Mouse (Mus musculus): ENCODE data around the gene Gmfb.
"Not testable (repeated sequence)": the region's sequence is repeated elsewhere in the genome, so short reads cannot be mapped to it uniquely, and the experiment has no call there.

Gmfb gene

DNA sequence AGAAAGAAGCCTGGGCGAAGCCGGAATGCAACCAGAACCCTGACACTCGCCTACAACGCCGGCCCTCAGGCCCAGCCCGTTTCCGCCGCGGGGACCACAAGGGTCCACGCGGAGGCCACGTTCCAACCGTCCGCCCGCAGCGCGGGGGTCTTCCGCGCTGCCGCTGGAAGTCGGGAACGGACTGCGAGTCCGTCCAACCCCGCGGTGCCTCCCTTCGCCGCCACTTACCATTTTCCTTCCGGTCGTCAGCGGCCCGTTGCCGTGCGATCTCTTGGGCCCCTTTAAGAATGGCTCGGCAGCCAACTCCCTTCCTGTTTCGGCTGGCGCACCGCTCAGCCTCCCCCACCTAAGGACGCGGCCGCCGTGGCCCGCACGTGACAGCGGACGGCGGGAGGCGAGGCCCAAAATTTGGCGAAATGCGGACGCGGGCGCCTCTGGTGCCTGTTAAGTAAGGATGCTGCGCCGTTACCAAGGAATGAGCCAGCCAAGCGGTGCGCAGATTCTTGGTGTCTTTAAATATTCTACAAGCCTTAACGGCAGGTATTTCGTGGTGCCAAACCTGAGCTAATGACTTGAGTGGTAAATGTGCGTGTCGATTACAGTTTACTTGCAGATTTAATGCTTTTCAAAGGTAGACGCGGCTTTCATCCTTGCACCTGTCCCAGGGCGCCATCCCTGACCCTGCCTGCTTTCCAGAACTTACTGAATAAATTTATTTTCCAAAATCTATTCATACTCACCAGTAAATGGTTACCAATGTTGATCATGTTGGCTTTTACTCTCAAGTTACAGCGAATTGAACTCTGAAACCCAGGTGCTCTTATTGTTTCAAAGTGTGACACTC, at the start of gene Gmfb:
Gmfb (minus strand) TSS at position 370 of the 844 bp plus-strand sequence.
- peak; percentile 98 for DNase-seq (ENCODE audit: low spot score in 2 of 2)

DNA sequence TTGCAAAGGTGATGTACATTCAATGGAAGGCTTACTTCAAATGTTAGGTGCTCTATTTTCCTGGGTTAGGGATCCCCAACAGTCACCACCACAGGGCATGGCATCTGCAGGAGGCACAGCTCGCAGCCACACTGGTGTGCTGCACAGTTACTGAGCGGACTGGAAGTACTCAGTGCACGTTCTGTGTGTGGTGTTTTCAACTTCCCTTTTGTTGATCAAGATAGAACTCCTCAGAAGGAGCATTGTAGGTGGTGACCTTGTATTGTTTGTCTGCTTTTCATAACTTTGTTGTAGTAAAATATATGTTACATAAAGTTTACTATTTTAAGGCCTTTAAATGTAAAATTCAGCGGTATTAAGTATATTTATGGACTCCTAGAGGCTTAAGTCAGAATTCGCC, 40.9 kb upstream of the Gmfb start:
- no peak for DNase-seq (ENCODE audit: low spot score in 2 of 2)

DNA sequence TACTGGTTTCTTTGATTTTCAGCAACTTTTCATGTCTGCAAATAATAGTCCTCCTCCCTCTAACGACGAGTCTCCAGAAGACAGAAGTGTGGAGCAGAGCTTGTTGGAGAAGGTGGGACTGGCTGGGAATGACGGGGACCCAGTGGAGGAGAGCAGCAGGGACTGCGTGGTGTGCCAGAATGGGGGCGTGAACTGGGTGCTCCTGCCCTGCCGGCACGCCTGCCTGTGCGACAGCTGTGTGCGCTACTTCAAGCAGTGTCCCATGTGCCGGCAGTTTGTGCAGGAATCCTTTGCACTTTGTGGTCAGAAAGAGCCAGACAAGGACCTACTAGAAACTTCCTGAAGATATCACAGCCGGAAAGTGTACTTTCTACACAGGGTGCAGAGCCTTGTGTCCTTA, 31.6 kb upstream of the Gmfb start:
- no peak for DNase-seq (ENCODE audit: low spot score in 2 of 2)

DNA sequence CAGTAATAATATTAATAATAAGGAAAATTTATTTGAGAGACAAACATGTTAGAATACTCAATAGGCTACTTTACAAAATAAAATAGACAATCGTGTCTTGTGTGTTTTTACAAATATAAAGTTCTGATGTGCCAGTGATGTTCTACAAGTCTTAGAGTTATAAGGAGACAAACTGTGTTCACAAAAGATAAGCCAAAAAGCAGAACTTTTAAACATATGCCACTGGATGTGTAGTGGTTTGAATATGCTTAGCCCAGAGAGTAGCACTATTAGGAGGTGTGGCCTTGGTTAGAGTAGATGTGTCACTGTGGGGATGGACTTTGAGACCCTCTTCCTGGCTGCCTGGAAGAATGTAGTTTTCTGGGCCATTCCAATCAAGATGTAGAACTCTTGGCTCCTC, 27.7 kb upstream of the Gmfb start:
- no peak for DNase-seq (ENCODE audit: low spot score in 2 of 2)

DNA sequence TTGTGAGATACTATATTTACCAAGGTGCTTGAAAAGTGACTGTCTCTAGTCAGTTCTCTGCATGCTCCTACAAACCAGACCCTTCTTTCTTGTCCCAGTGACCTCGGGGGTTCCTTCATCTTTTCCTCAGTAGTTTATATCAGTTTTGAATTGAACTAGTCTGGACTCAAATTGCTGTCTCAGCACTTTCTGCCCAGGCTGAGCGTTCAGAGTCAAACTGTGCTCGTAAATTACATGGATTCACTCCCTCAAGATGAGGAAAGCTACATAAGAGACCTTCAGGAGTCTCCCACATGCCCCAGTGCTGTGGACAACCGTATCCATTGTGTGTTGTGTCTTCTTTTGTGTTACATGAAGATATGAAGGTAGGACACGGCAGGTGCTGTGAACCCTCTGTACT, 26.7 kb upstream of the Gmfb start:
- DNase-seq (ENCODE audit: low spot score in 2 of 2): no peak

DNA sequence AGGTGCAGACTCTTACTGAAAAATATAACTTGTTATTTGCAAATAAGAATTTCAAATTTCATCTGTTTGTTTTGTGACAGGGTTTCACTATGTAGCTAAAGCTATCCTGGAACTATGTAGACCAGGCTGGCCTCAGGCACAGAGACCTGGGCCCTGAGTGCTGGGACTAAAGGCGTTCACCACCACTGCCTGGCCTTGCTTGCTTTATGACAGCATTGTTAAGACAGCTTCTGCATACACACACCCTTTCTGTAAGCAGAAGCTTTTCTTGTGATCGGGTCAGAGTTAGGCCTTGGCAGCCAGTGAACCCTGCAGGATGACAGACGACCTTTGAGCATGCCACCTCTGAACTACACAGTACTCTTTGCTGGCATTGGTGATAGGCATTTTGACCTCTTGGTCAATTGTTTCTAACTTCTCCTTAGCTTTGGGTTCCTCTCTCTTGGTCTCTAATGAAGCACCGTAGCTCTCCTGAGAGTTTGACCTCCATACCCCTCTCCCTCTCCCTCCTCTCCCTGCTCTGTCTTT, 26.1 kb upstream of the Gmfb start:
- DNase-seq (ENCODE audit: low spot score in 2 of 2): no peak

DNA sequence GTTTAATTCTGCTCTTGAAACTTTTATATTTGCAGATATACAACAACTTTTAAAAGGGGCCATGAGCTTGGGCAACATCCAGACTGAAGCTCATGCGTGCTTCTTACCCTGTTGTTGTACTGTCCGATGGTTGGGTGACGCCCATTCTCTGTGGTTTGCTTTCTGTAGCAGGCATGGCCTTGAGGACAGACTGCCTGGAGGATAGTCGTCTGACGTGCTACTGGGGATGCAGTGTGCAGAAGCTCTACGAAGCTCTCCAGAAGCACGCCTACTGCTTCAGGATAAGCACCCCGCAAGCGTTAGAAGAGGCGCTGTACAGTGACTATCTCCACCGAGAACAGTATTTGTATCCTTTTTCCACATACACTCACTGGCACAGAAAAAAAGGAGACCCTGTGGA, 23.7 kb upstream of the Gmfb start:
- DNase-seq (ENCODE audit: low spot score in 2 of 2): no peak

DNA sequence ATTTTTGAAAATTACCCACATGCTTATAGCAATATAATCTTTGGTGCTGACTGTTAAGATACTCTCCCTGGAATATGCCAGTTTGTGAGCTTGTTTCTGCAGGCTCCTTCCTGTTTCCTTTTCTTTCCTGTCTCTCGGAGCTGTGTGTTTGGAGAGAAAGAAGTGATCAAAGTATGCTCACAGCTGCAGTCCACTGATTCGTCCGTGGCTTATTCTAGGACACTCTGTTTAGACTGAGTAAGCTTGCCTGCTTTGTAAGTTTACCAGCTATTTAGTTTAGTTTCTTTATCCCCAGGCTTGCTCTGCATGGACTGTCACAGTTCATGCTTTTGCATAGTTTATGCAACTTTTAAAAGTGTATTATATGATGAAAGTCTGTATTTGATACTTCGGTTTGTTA, 17.3 kb upstream of the Gmfb start:
- DNase-seq (ENCODE audit: low spot score in 2 of 2): no peak

DNA sequence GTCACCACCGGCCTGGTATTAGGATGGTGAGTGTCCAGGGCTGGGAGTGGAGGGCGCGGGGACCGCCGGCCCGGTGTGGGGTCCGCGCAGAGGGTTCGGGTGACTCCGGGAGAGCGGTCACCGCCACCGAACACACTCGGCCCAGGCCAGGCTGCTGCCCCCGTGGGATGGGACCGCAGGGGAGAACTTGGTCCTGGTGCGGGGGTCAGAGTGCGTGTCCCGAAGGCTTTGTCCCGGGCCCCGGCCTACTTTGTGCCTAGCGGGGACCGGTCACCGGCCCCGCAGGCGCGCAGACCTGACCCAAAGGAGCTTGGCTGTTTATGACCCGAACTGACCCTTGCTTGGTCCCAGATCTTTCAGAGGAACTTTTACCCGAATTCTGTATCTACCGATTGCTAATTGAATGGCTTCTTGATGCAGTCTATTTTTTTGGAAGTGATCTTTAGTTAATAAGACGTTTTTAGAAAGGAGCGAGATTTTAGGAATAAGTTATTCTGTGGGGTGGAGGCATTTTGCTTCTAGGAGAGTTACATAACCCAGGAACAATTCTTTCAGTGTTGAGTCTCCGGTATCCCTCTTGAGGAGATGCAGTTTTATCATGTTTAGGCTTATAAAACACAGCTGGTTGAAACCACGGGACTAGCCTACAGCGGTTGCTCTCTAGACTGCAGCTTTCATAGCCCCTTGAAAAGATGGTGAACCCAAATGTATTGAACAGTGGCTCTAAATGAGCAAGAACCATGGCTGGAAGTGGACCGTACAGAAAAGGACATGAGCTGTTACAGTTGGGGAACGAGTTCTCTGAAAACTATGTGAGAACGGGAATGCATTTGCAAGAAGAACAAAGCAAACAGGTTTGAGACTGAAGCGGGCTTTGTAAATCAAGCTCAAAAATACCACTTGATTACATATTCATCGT, 10.6 kb upstream of the Gmfb start:
- peak; percentile 39 to 43 for DNase-seq (ENCODE audit: low spot score in 2 of 2)

DNA sequence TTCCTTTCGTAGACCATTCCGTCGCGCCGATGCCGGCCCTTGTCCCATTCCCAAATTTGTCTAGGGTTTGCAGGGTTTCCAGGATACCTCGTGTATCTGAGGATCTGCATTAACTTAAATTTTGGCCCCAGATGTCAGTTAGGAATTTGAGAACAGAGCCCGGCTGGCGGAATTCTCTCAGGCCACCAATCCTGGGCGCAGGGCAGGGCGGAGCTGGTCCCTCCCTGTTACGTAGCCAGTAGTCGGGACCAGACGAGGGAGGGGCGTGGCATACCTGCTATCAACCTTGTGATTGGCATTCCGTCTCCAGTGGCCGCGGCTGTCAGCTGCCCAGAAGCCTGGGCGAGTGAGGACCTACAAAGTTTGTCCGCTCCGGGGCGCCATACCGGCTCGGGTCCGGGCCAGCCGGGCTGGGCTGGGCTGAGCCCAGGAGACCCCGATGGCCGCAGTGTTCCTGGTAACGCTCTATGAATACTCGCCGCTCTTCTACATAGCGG, 9.8 kb upstream of the Gmfb start, which contains the start of gene Cgrrf1:
Cgrrf1 (plus strand) TSS at position 289 of the 497 bp plus-strand sequence.
- peak; percentile 95 to 96 for DNase-seq (ENCODE audit: low spot score in 2 of 2)

DNA sequence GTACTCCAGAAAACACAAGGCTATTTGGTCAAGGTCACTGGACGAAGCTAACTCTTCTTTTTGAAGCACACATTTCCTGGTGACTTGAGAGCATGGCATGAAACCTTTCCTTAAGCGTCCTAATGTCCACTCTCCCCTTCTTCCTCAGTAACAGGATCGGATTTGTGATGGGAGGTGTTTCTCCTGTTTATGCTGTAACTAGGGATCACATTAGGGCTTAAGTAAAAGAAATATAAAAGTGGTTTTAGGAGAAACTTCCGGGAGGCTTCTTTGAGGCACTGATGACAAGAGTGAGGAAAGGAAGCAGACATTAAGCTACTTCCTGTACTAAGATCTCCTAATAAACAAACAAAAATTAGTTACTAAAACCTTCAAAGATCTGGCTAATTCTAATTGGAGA, 9.3 kb upstream of the Gmfb start:
- DNase-seq (ENCODE audit: low spot score in 2 of 2): no peak

DNA sequence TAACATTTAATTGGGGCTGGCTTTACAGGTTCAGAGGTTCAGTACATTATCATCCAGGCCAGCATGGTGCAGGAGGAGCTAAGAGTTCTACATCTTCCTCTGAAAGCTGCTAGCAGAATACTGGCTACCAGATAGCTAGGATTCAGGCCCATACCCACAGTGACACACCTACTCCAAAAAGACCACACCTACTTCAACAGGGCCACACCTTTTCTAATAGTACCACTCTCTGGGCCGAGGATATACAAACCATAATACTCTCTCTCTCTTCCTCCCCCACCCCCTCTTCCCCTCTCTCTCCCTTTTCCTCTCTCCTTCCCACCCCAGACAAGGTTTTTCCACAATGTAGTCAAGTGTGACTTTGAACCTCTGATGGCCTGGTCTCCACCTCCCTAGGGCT, 5.4 kb upstream of the Gmfb start:
- no peak for DNase-seq (ENCODE audit: low spot score in 2 of 2)

DNA sequence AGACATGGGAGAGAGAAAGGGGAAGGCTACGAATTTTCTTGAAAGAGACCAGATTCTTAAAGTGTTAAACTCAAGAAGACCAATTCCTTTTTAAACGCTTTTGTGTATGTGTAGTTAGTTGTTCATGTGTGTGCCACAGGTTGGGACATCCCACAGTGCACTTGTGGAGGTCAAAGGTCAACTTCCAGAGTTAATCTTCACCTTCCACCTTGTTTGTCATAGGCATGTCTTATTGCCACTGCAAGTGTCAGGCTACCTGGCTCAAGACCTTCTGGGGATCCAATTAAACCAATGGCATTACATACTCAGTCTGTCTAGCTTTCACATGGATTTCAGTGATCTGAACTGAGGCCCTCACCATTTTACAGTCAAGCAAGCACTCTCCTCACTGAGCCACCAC, 2.0 kb upstream of the Gmfb start:
- no peak for DNase-seq (ENCODE audit: low spot score in 2 of 2)

DNA sequence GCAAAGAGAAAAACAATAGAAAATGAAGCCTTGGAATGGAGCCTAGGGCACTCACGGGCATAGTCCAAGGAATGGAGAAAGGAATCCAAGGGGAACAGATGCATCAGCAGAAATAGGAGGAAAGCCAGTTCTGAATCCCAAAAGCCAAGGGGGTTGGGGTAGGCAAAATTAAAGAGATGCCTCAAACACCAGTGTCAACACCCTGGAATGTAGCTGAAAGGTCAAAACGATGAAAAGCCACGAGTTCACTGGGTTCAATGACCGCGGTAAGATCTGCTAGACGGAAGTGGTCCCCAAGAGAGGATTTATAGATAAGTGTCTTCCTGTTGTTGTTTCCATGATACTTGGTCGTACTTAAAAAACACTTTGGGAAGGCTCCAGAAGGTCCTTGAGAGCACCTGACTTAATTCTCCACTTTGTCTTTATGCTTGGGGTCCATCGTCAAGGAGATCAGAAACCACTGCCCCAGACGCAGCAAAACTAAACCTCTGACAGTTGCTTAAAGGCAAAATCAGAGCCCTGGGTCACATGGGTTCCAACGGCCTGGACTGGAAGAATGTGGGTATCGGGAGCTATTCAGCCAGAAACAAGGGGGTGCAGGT, 670 bp downstream of the Gmfb start:
- no peak for DNase-seq (ENCODE audit: low spot score in 2 of 2)

DNA sequence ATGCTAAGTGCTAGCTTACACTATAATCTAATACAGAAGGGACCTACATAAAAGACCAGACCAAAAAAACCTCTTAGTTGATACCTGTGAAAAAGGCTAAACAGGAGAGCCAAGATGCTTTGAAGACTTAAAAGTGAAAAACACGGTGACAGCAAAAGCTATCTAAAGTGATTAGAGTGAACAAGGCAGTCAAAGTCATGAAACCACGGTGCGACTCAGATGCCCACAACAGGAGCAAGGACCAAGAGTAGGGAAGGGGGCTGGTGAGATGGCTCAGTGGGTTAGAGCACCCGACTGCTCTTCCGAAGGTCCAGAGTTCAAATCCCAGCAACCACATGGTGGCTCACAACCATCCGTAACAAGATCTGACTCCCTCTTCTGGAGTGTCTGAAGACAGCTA, 2.1 kb downstream of the Gmfb start:
- DNase-seq (ENCODE audit: low spot score in 2 of 2): not testable (repeated sequence)

DNA sequence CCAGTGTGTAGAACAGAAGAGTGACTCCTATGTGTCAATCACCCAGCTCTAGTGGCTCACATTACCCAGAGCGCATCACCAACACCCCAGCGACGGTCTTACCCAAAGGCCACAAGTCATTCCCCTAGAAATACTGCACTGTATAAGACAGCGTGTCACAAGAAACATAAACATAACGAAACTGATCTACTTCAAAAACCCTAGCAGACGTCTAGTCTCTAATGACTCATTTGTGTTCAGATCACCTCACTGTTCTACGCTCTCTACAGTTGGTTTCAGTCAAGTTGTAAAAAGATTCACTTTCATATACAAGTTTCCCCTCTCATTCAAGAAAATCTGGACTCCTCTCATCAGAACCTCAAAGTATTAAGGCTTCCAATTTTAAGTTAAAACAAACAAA, 3.3 kb downstream of the Gmfb start:
- DNase-seq (ENCODE audit: low spot score in 2 of 2): no peak

DNA sequence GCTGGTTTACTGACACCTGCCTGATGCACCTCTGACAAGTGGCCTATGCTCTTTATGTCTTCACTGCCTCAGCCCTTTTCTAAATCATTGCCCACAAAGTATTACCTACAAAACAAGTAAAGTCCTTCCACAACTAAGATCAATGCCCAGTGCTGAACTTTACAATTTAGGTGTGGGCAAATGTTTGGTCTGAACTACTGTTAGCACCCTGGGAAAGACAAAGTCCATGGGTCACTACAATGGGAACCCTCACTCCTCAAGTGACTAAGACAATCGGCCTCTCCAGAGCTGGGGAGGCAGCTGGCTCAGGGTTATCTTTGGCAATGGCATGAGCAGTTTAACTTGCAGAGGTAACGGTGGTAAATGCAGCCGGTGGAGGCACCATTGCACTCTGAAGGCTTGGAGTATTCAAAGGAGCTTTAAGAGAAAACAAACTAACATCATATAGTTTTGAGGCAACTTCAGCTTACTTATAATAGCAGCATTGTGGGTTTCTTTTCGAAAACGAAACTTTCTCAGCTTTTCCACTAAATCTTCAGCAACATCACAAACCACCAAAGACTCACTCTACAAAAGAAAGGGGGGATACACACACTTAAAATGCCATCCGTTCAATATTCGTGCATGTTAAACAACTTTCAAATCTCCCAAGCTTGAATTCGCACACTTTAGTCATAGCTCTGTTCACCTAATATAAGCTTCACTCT, 5.0 kb downstream of the Gmfb start:
- DNase-seq (ENCODE audit: low spot score in 2 of 2): no peak

DNA sequence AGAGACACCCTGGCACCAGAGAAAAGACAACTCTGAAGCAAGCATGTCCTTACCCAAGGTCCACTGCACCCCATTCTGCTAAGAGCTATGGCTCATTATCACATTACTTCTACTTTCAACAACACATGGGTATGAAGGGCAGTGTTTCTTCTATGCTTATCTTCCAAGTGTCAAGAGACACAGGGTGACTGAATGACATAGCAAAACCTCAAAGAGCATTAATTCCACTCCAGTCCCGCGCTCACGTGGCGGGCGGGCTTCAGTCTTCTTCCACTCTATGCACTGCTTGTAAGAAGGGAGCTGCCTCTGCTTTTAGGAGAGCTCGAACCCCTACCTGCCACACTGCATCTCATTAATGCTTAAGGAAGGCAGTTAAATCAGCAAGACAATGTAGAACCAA, 6.4 kb downstream of the Gmfb start:
- DNase-seq (ENCODE audit: low spot score in 2 of 2): no peak

DNA sequence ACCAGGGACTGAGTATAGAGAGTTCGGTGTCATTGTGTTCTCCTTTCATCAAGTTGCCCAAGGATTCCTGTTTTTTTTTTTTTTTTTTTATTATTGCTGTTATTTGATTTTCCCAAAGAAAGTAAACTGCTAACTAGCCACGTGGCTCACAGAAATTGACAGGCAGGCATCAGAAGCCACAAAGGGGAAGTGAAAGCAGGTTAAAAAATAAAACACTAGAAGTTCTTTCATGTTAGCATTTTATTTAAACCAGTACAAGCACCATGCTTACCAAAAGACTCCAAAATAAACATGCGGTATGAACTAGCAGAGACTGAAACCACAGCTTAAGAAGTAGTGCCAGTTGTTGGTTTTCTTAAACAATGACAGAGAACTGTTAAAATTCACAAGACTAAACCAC, 14.1 kb downstream of the Gmfb start:
- DNase-seq (ENCODE audit: low spot score in 2 of 2): no peak

DNA sequence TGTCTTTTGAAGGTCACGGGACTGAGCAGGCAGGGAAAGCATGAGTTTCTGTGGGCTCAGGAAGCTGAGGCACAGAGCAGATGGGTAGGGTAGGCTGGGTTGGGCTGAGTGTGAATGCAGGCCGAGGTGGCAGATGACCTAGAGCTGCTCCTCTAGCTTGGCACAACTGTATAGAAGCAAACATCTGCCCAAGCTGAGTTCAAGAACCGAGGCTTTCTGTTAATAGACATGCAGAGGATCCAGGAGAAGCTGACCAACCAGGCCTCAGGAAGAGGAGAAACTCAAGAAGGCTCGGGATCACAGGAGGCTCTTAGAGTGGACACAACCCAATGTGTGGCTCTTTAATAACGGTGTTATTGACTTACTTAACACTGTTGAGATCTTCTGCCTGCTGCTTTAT, 15.9 kb downstream of the Gmfb start:
- DNase-seq (ENCODE audit: low spot score in 2 of 2): no peak

DNA sequence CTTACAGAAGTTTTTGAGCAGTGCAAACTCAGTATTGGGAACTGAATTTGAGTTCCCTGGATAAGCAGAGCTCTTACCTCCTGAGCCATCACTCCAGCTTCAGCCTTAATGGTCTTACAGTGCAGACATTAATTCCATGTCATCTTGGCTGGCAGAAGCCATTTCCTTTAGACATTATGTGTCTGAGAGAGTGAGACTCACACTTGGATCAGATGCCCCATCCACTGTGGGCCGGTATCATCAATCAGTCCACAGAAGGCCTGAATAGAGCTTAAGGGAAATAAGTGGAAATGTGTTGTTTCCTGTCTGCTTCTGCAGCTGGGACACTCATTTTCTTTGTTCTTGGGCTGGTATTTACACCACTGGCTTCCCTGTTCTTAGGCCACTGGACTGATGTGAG, 18.3 kb downstream of the Gmfb start:
- no peak for DNase-seq (ENCODE audit: low spot score in 2 of 2)
